Mouse (Mus musculus) heart, embryonic 14.5 days (tissue): Measurements from ENCODE around the gene Bcl2. TPM values are rescaled to one million over a fixed set of nuclear protein-coding genes. Genes with fewer than 3 reads are reported as not detected.
"Not testable (repeated sequence)": the region's sequence is repeated elsewhere in the genome, so short reads cannot be mapped to it uniquely, and the experiment has no call there.

Experiments used
- ATAC-seq: fragments of 200-750 bp; cut with Nextera tagmentation; 2 replicates; pipeline ENCODE4 v1.8.0; 2017; ENCODE audit warnings: low read depth, moderate TSS enrichment; ENCODE audit not compliant: insufficient number of reproducible peaks, insufficient read depth, low FRiP score
- H3K27ac ChIP-seq, 2 experiments: fragments of 200-500 bp in 1 of 2; fragments of 300-500 bp in 1 of 2; sonication (generic) in 1 of 2; replicated peaks in 1 of 2; 2 replicates each; pipeline ENCODE4 v1.5.1; 2012 to 2014; ENCODE audit warnings: low read depth in 2 of 2, low read length in 2 of 2, control low read depth in 1 of 2, mild to moderate bottlenecking in 1 of 2, mixed read lengths in 1 of 2; ENCODE audit not compliant: control insufficient read depth in 1 of 2, insufficient read depth in 1 of 2
- H3K27me3 ChIP-seq: fragments of 300-500 bp; sonication (generic); 2 replicates; pipeline ENCODE4 v1.6.1; 2014; ENCODE audit warnings: mild to moderate bottlenecking, low read length, control low read depth; ENCODE audit not compliant: control insufficient read depth, insufficient read depth
- H3K36me3 ChIP-seq: fragments of 300-500 bp; sonication (generic); 2 replicates; pipeline ENCODE4 v1.6.1; 2014; ENCODE audit warnings: mild to moderate bottlenecking, control low read depth, low read length, mixed read lengths; ENCODE audit not compliant: control insufficient read depth, insufficient read depth
- H3K4me1 ChIP-seq, 2 experiments: fragments of 200-500 bp in 1 of 2; fragments of 300-500 bp in 1 of 2; sonication (generic) in 1 of 2; 2 replicates each; pipeline ENCODE4 v1.6.1; 2012 to 2014; ENCODE audit warnings: low read length in 2 of 2, control low read depth in 1 of 2, mixed read lengths in 1 of 2; ENCODE audit not compliant: control insufficient read depth in 2 of 2, insufficient read depth in 2 of 2
- H3K4me2 ChIP-seq: fragments of 300-500 bp; sonication (generic); 2 replicates; pipeline ENCODE4 v1.6.1; 2014; ENCODE audit warnings: mild to moderate bottlenecking, low read length
- H3K4me3 ChIP-seq, 2 experiments: fragments of 200-500 bp in 1 of 2; fragments of 300-500 bp in 1 of 2; sonication (generic) in 1 of 2; 2 replicates each; pipeline ENCODE4 v1.5.1; 2012 to 2014; ENCODE audit warnings: low read length in 2 of 2, mild to moderate bottlenecking in 2 of 2, control low read depth in 1 of 2, low read depth in 1 of 2, moderate library complexity in 1 of 2; ENCODE audit not compliant: control insufficient read depth in 1 of 2, insufficient read depth in 1 of 2
- H3K9ac ChIP-seq: fragments of 300-500 bp; sonication (generic); 2 replicates; pipeline ENCODE4 v1.6.1; 2014; ENCODE audit warnings: mild to moderate bottlenecking, low read length
- H3K9me3 ChIP-seq: fragments of 300-500 bp; sonication (generic); 2 replicates; pipeline ENCODE4 v1.6.1; 2016; ENCODE audit warnings: low read length, control low read depth; ENCODE audit not compliant: control insufficient read depth
- WGBS: fragments of 180-500 bp; shearing (Covaris S2); extraction: QIAGEN DNeasy Blood & Tissue Kit; methylation state at CpG from one replicate; pipeline ENCODE4 v1.1.7; 2014; 5-methylcytosine and 5-hydroxymethylcytosine counted together
- polyA plus RNA-seq: library from polyadenylated mRNA; unstranded; fragments of >200 nt; fragmentation: Nextera tagmentation; extraction: Ambion mirVana; gene quantifications from 2 replicates; pipeline ENCODE4 v1.2.1, GENCODE M21; 2014

The Bcl2 gene
- polyA plus RNA-seq, 1 experiment from 2014 or later: 6.2 TPM

GRCm38 (mm10) chr1:106542731-106543130 is 171.3 kb downstream of the Bcl2 start:
- H3K36me3 ChIP-seq: no peaks in the 10 kb centered on the region
- no peaks in the 10 kb centered on the region for H3K4me1 ChIP-seq
- H3K4me2 ChIP-seq: no peak overlapping the region
- H3K27ac ChIP-seq: no peak overlapping the region
- H3K27me3 ChIP-seq: no peaks in the 10 kb centered on the region
- H3K4me3 ChIP-seq: no peak overlapping the region
- ATAC-seq: no peak
- H3K9ac ChIP-seq: no peak overlapping the region
- no peaks in the 10 kb centered on the region for H3K9me3 ChIP-seq
- WGBS: 54% methylated on average over 5 of the region's 5 CpGs

GRCm38 (mm10) chr1:106541851-106542250 is 172.2 kb downstream of the Bcl2 start:
- H3K36me3 ChIP-seq: no peaks in the 10 kb centered on the region
- WGBS: 89% methylated on average over 8 of the region's 8 CpGs
- H3K27ac ChIP-seq: no peak overlapping the region
- no peak overlapping the region for H3K4me2 ChIP-seq
- H3K4me3 ChIP-seq: no peak overlapping the region
- no peak for ATAC-seq
- no peaks in the 10 kb centered on the region for H3K9me3 ChIP-seq
- H3K9ac ChIP-seq: no peak overlapping the region
- no peaks in the 10 kb centered on the region for H3K4me1 ChIP-seq
- H3K27me3 ChIP-seq: no peaks in the 10 kb centered on the region

GRCm38 (mm10) chr1:106540130-106540529 is 173.9 kb downstream of the Bcl2 start:
- whole genome bisulfite sequencing: 73% methylated on average over 3 of the region's 3 CpGs
- H3K9ac ChIP-seq: no peak overlapping the region
- no peaks in the 10 kb centered on the region for H3K36me3 ChIP-seq
- H3K4me1 ChIP-seq: no peaks in the 10 kb centered on the region
- H3K27ac ChIP-seq: no peak overlapping the region
- no peaks in the 10 kb centered on the region for H3K27me3 ChIP-seq
- H3K4me2 ChIP-seq: no peak overlapping the region
- H3K9me3 ChIP-seq: no peaks in the 10 kb centered on the region
- ATAC-seq: no peak
- H3K4me3 ChIP-seq: no peak overlapping the region

GRCm38 (mm10) chr1:106539029-106539428 is 175.0 kb downstream of the Bcl2 start:
- no peak overlapping the region for H3K27ac ChIP-seq
- H3K36me3 ChIP-seq: no peaks in the 10 kb centered on the region
- H3K9me3 ChIP-seq: no peaks in the 10 kb centered on the region
- ATAC-seq: no peak
- no peaks in the 10 kb centered on the region for H3K4me1 ChIP-seq
- H3K9ac ChIP-seq: no peak overlapping the region
- no peaks in the 10 kb centered on the region for H3K27me3 ChIP-seq
- 95% methylated on average over 1 of the region's 1 CpGs for WGBS
- no peak overlapping the region for H3K4me2 ChIP-seq
- no peak overlapping the region for H3K4me3 ChIP-seq

- not testable (repeated sequence) for H3K4me1 ChIP-seq, H3K27me3 ChIP-seq, H3K36me3 ChIP-seq, H3K4me2 ChIP-seq, H3K9ac ChIP-seq, ATAC-seq, H3K27ac ChIP-seq, H3K4me3 ChIP-seq, H3K9me3 ChIP-seq
- 88% methylated on average over 3 of the region's 3 CpGs for WGBS
Observed at GRCm38 (mm10) chr1:106534835-106535234, 179.2 kb downstream of the Bcl2 start.

GRCm38 (mm10) chr1:106529570-106529969 is 184.5 kb downstream of the Bcl2 start:
- H3K9ac ChIP-seq: no peak overlapping the region
- no peak overlapping the region for H3K4me3 ChIP-seq
- 0 out of 4 replicates have a peak, but pooled peaks cover 2 to 6% of the 10 kb centered on the region in 2 experiments for H3K4me1 ChIP-seq
- no peaks in the 10 kb centered on the region for H3K9me3 ChIP-seq
- no peak overlapping the region for H3K4me2 ChIP-seq
- 85% methylated on average over 9 of the region's 9 CpGs for WGBS
- ATAC-seq: no peak
- H3K36me3 ChIP-seq: no peaks in the 10 kb centered on the region
- H3K27ac ChIP-seq: no peak overlapping the region
- no peaks in the 10 kb centered on the region for H3K27me3 ChIP-seq

GRCm38 (mm10) chr1:106527537-106527936 is 186.5 kb downstream of the Bcl2 start:
- H3K4me1 ChIP-seq: 0 out of 4 replicates have a peak, but pooled peaks cover 2 to 6% of the 10 kb centered on the region in 2 experiments
- H3K9ac ChIP-seq: no peak overlapping the region
- no peak for ATAC-seq
- H3K36me3 ChIP-seq: no peaks in the 10 kb centered on the region
- H3K27me3 ChIP-seq: no peaks in the 10 kb centered on the region
- H3K9me3 ChIP-seq: no peaks in the 10 kb centered on the region
- 82% methylated on average over 1 of the region's 1 CpGs for WGBS
- H3K4me3 ChIP-seq: no peak overlapping the region
- H3K4me2 ChIP-seq: no peak overlapping the region
- H3K27ac ChIP-seq: no peak overlapping the region

GRCm38 (mm10) chr1:106526751-106527150 is 187.3 kb downstream of the Bcl2 start:
- no peak for ATAC-seq
- no peaks in the 10 kb centered on the region for H3K36me3 ChIP-seq
- 0 out of 4 replicates have a peak, but pooled peaks cover 2 to 6% of the 10 kb centered on the region in 2 experiments for H3K4me1 ChIP-seq
- H3K4me2 ChIP-seq: no peak overlapping the region
- no peaks in the 10 kb centered on the region for H3K9me3 ChIP-seq
- H3K27me3 ChIP-seq: no peaks in the 10 kb centered on the region
- no peak overlapping the region for H3K4me3 ChIP-seq
- no peak overlapping the region for H3K9ac ChIP-seq
- H3K27ac ChIP-seq: no peak overlapping the region
- WGBS: 49% methylated on average over 7 of the region's 7 CpGs
